Mouse (Mus musculus): ENCODE data around the gene Hoxd10. TPM values are rescaled to one million over a fixed set of nuclear protein-coding genes. Genes with fewer than 3 reads are reported as not detected.

The Hoxd10 gene
- 0.07 TPM in 1 of 2 replicates, not detected in the other for polyA plus RNA-seq (2012; rRNA removed)
- polyA plus RNA-seq (2014; fragmentation: Nextera tagmentation; extraction: Ambion mirVana), result not detected in 2 replicates

- no peaks in the 10 kb centered on the region for H3K9me3 ChIP-seq (ENCODE audit: control insufficient read depth, low read length)
- H3K9ac ChIP-seq (replicated peaks), result no peak within 1 kb of the TSS
- no peak within 1 kb of the TSS for H3K27ac ChIP-seq
- H3K27me3 ChIP-seq (ENCODE audit: control insufficient read depth, insufficient read depth, low read length), result peaks cover 100% of the 10 kb centered on the region
- DNase-seq (ENCODE audit: low read depth in 3 of 3, low spot score in 3 of 3), result no peak
- no peak for ATAC-seq (ENCODE audit: insufficient read depth)
- no peaks in the 10 kb centered on the region for H3K4me1 ChIP-seq (replicated peaks; ENCODE audit: control insufficient read depth in 2 of 2, insufficient read depth in 2 of 2, low read length in 1 of 2)
- H3K4me3 ChIP-seq (ENCODE audit: insufficient read depth in 1 of 2, low read depth in 2 of 2, low read length in 2 of 2), result no peak within 1 kb of the TSS
- H3K4me2 ChIP-seq (ENCODE audit: low read depth), result no peak within 1 kb of the TSS
- no peaks in the 10 kb centered on the region for H3K36me3 ChIP-seq (replicated peaks; ENCODE audit: control insufficient read depth, insufficient read depth, low read depth)
- 1% methylated on average over 56 of the region's 56 CpGs for WGBS (ENCODE audit: insufficient replicate concordance)
- TF ChIP-seq EP300 (IDR thresholded peaks at IDR 0.05; ENCODE audit: low read depth) (no peak), CTCF (IDR thresholded peaks at IDR 0.05; ENCODE audit: low read depth) (no peak)
Measured at GRCm38 (mm10) chr2:74691022-74691951, at the start of gene Hoxd10. Gene Hoxd10, plus strand, starts transcription at chr2:74691924.

GRCm38 (mm10) chr2:74642431-74642830 lies 49.3 kb upstream of the Hoxd10 start:
- no peaks in the 10 kb centered on the region for H3K9me3 ChIP-seq (ENCODE audit: control insufficient read depth, low read length)
- H3K9ac ChIP-seq (replicated peaks), result no peak overlapping the region
- ATAC-seq (ENCODE audit: insufficient read depth), result no peak
- H3K4me2 ChIP-seq (ENCODE audit: low read depth), result no peak overlapping the region
- H3K4me1 ChIP-seq (replicated peaks; ENCODE audit: control insufficient read depth in 2 of 2, insufficient read depth in 2 of 2, low read length in 1 of 2), result no peaks in the 10 kb centered on the region
- H3K36me3 ChIP-seq (replicated peaks; ENCODE audit: control insufficient read depth, insufficient read depth, low read depth), result no peaks in the 10 kb centered on the region
- DNase-seq (ENCODE audit: low read depth in 3 of 3, low spot score in 3 of 3), result no peak
- WGBS (ENCODE audit: insufficient replicate concordance), result 50% methylated on average over 5 of the region's 5 CpGs
- no peak overlapping the region for H3K27ac ChIP-seq
- no peak overlapping the region for H3K4me3 ChIP-seq (ENCODE audit: insufficient read depth in 1 of 2, low read depth in 2 of 2, low read length in 2 of 2)
- no peak for TF ChIP-seq CTCF (IDR thresholded peaks at IDR 0.05; ENCODE audit: low read depth)
- no peak for TF ChIP-seq EP300 (IDR thresholded peaks at IDR 0.05; ENCODE audit: low read depth)
- H3K27me3 ChIP-seq (ENCODE audit: control insufficient read depth, insufficient read depth, low read length), result peaks cover 10% of the 10 kb centered on the region

- whole genome bisulfite sequencing (ENCODE audit: insufficient replicate concordance), result 47% methylated on average over 3 of the region's 3 CpGs
- ATAC-seq (ENCODE audit: insufficient read depth) (no peak), DNase-seq (ENCODE audit: low read depth in 3 of 3, low spot score in 3 of 3) (no peak)
- no peaks in the 10 kb centered on the region for H3K9me3 ChIP-seq (ENCODE audit: control insufficient read depth, low read length)
- TF ChIP-seq CTCF (IDR thresholded peaks at IDR 0.05; ENCODE audit: low read depth) (no peak), EP300 (IDR thresholded peaks at IDR 0.05; ENCODE audit: low read depth) (no peak)
- H3K36me3 ChIP-seq (replicated peaks; ENCODE audit: control insufficient read depth, insufficient read depth, low read depth), result no peaks in the 10 kb centered on the region
- no peak overlapping the region for H3K9ac ChIP-seq (replicated peaks)
- no peak overlapping the region for H3K4me3 ChIP-seq (ENCODE audit: insufficient read depth in 1 of 2, low read depth in 2 of 2, low read length in 2 of 2)
- H3K27ac ChIP-seq, result no peak overlapping the region
- no peaks in the 10 kb centered on the region for H3K4me1 ChIP-seq (replicated peaks; ENCODE audit: control insufficient read depth in 2 of 2, insufficient read depth in 2 of 2, low read length in 1 of 2)
- H3K4me2 ChIP-seq (ENCODE audit: low read depth), result no peak overlapping the region
- H3K27me3 ChIP-seq (ENCODE audit: control insufficient read depth, insufficient read depth, low read length), result peaks cover 41% of the 10 kb centered on the region
Measured at GRCm38 (mm10) chr2:74645631-74646030, 46.1 kb upstream of the Hoxd10 start.

- no peak for ATAC-seq (ENCODE audit: insufficient read depth)
- no peak overlapping the region for H3K4me2 ChIP-seq (ENCODE audit: low read depth)
- H3K4me3 ChIP-seq (ENCODE audit: insufficient read depth in 1 of 2, low read depth in 2 of 2, low read length in 2 of 2), result no peak overlapping the region
- TF ChIP-seq EP300 (IDR thresholded peaks at IDR 0.05; ENCODE audit: low read depth), result no peak
- TF ChIP-seq CTCF (IDR thresholded peaks at IDR 0.05; ENCODE audit: low read depth), result no peak
- no peaks in the 10 kb centered on the region for H3K36me3 ChIP-seq (replicated peaks; ENCODE audit: control insufficient read depth, insufficient read depth, low read depth)
- no peaks in the 10 kb centered on the region for H3K4me1 ChIP-seq (replicated peaks; ENCODE audit: control insufficient read depth in 2 of 2, insufficient read depth in 2 of 2, low read length in 1 of 2)
- H3K9ac ChIP-seq (replicated peaks), result no peak overlapping the region
- peaks cover 58% of the 10 kb centered on the region for H3K27me3 ChIP-seq (ENCODE audit: control insufficient read depth, insufficient read depth, low read length)
- WGBS (ENCODE audit: insufficient replicate concordance), result 12% methylated on average over 7 of the region's 7 CpGs
- H3K27ac ChIP-seq, result no peak overlapping the region
- H3K9me3 ChIP-seq (ENCODE audit: control insufficient read depth, low read length), result no peaks in the 10 kb centered on the region
- DNase-seq (ENCODE audit: low read depth in 3 of 3, low spot score in 3 of 3), result no peak
Measured at GRCm38 (mm10) chr2:74647082-74647864, 44.5 kb upstream of the Hoxd10 start.

GRCm38 (mm10) chr2:74652996-74653340 lies 38.8 kb upstream of the Hoxd10 start:
- Histone ChIP-seq H3K36me3 (replicated peaks; ENCODE audit: control insufficient read depth, insufficient read depth, low read depth) (no peaks in the 10 kb centered on the region), H3K27me3 (ENCODE audit: control insufficient read depth, insufficient read depth, low read length) (peaks cover 91% of the 10 kb centered on the region), H3K4me3 (ENCODE audit: insufficient read depth in 1 of 2, low read depth in 2 of 2, low read length in 2 of 2) (no peak overlapping the region), H3K4me1 (replicated peaks; ENCODE audit: control insufficient read depth in 2 of 2, insufficient read depth in 2 of 2, low read length in 1 of 2) (no peaks in the 10 kb centered on the region), H3K4me2 (ENCODE audit: low read depth) (no peak overlapping the region), H3K9ac (replicated peaks) (no peak overlapping the region), H3K9me3 (ENCODE audit: control insufficient read depth, low read length) (no peaks in the 10 kb centered on the region), H3K27ac (no peak overlapping the region)
- WGBS (ENCODE audit: insufficient replicate concordance), result 27% methylated on average over 2 of the region's 2 CpGs
- TF ChIP-seq CTCF (IDR thresholded peaks at IDR 0.05; ENCODE audit: low read depth) (no peak), EP300 (IDR thresholded peaks at IDR 0.05; ENCODE audit: low read depth) (no peak)
- DNase-seq (ENCODE audit: low read depth in 3 of 3, low spot score in 3 of 3), result no peak
- ATAC-seq (ENCODE audit: insufficient read depth), result no peak

Data from liver, embryonic 14.5 days (tissue).